Mouse (Mus musculus) midbrain, embryonic 10.5 days (tissue): ENCODE results near the gene Lrp5. TPM values are rescaled to one million over a fixed set of nuclear protein-coding genes. Genes with fewer than 3 reads are reported as not detected.
A peak's percentile ranks its signal among the peaks of the same experiment; 100 is the strongest.

Experiments used
- DNase-seq: peaks from one replicate; pipeline ENCODE4 v3.0.0-alpha.2; 2017; ENCODE audit warnings: low spot score
- H3K27ac ChIP-seq: fragments of 300-500 bp; sonication (generic); replicated peaks from 2 replicates; pipeline ENCODE4 v1.5.1; 2016; ENCODE audit warnings: mild to moderate bottlenecking
- H3K27me3 ChIP-seq: fragments of 300-500 bp; sonication (generic); 2 replicates; pipeline ENCODE4 v1.6.1; 2016; ENCODE audit warnings: low read depth, mild to moderate bottlenecking; ENCODE audit not compliant: poor library complexity, severe bottlenecking
- H3K36me3 ChIP-seq: fragments of 300-500 bp; sonication (generic); 2 replicates; pipeline ENCODE4 v1.6.1; 2016; ENCODE audit warnings: mild to moderate bottlenecking, moderate library complexity
- H3K4me1 ChIP-seq: fragments of 300-500 bp; sonication (generic); 2 replicates; pipeline ENCODE4 v1.6.1; 2016
- H3K4me3 ChIP-seq: fragments of 300-500 bp; sonication (generic); 2 replicates; pipeline ENCODE4 v1.5.1; 2016; ENCODE audit warnings: mild to moderate bottlenecking, moderate library complexity
- H3K9me3 ChIP-seq: fragments of 300-500 bp; sonication (generic); replicated peaks from 2 replicates; pipeline ENCODE4 v1.6.1; 2016; ENCODE audit warnings: mild to moderate bottlenecking
- WGBS: fragments of 180-500 bp; shearing (Covaris S2); methylation state at CpG from one replicate; pipeline ENCODE4 v1.1.7; 2016; 5-methylcytosine and 5-hydroxymethylcytosine counted together
- polyA plus RNA-seq: library from polyadenylated mRNA; unstranded; fragments of >200 nt; fragmentation: Nextera tagmentation; extraction: Ambion mirVana; gene quantifications from 2 replicates; pipeline ENCODE4 v1.2.1, GENCODE M21; 2016

Lrp5 gene
- polyA plus RNA-seq, 1 experiment from 2014 or later: 2.5 TPM

- peaks cover 6% of the 10 kb centered on the region; the same call in 1 of the 2 replicates for H3K4me1 ChIP-seq
- no peak overlapping the region for H3K27ac ChIP-seq
- peaks cover 76% of the 10 kb centered on the region for H3K36me3 ChIP-seq
- WGBS: 94% methylated on average over 3 of the region's 3 CpGs
- H3K27me3 ChIP-seq: no peaks in the 10 kb centered on the region
- peaks cover 12% of the 10 kb centered on the region; the same call in 1 of the 2 replicates for H3K9me3 ChIP-seq
- no peak for DNase-seq
- no peak overlapping the region for H3K4me3 ChIP-seq
Measured at GRCm38 (mm10) chr19:3650448-3650847, 35.9 kb downstream of the Lrp5 start.

- 50% methylated on average over 7 of the region's 11 CpGs for WGBS
Measured at GRCm38 (mm10) chr19:3648830-3649450, 37.4 kb downstream of the Lrp5 start.

GRCm38 (mm10) chr19:3647999-3648398 lies 38.4 kb downstream of the Lrp5 start:
- Histone ChIP-seq H3K9me3 (peaks cover 12% of the 10 kb centered on the region; the same call in 1 of the 2 replicates), H3K27me3 (no peaks in the 10 kb centered on the region), H3K36me3 (peaks cover 88% of the 10 kb centered on the region), H3K4me1 (peaks cover 10% of the 10 kb centered on the region), H3K27ac (no peak overlapping the region), H3K4me3 (no peak overlapping the region)
- 92% methylated on average over 3 of the region's 3 CpGs for WGBS
- DNase-seq: no peak

More at GRCm38 (mm10) chr19:3648830-3649450, 37.4 kb downstream of the Lrp5 start:
- H3K9me3 ChIP-seq: peaks cover 12% of the 10 kb centered on the region; the same call in 1 of the 2 replicates
- H3K27me3 ChIP-seq: no peaks in the 10 kb centered on the region
- H3K4me3 ChIP-seq: no peak overlapping the region
- DNase-seq: no peak
- H3K27ac ChIP-seq: no peak overlapping the region
- H3K4me1 ChIP-seq: peaks cover 6% of the 10 kb centered on the region; the same call in 1 of the 2 replicates
- peaks cover 87% of the 10 kb centered on the region for H3K36me3 ChIP-seq

- H3K4me3 ChIP-seq: no peak overlapping the region
- H3K27ac ChIP-seq: peak overlapping the region; percentile 29; the same call in 1 of the 2 replicates
- H3K36me3 ChIP-seq: peaks cover 71% of the 10 kb centered on the region
- DNase-seq: no peak
- no peaks in the 10 kb centered on the region for H3K27me3 ChIP-seq
- peaks cover 32% of the 10 kb centered on the region for H3K4me1 ChIP-seq
- H3K9me3 ChIP-seq: no peaks in the 10 kb centered on the region
- WGBS: 92% methylated on average over 3 of the region's 3 CpGs
Measured at GRCm38 (mm10) chr19:3645813-3646212, 40.6 kb downstream of the Lrp5 start.

- no peaks in the 10 kb centered on the region for H3K9me3 ChIP-seq
- H3K27ac ChIP-seq: no peak overlapping the region
- no peaks in the 10 kb centered on the region for H3K27me3 ChIP-seq
- peaks cover 68% of the 10 kb centered on the region for H3K36me3 ChIP-seq
- DNase-seq: no peak
- no peak overlapping the region for H3K4me3 ChIP-seq
- WGBS: 90% methylated on average over 4 of the region's 4 CpGs
- H3K4me1 ChIP-seq: peaks cover 32% of the 10 kb centered on the region
Measured at GRCm38 (mm10) chr19:3645318-3645717, 41.0 kb downstream of the Lrp5 start.

GRCm38 (mm10) chr19:3639561-3639960 lies 46.8 kb downstream of the Lrp5 start:
- H3K4me3 ChIP-seq: no peak overlapping the region
- no peak for DNase-seq
- no peaks in the 10 kb centered on the region for H3K9me3 ChIP-seq
- H3K27ac ChIP-seq: peak overlapping the region; percentile 33
- H3K27me3 ChIP-seq: no peaks in the 10 kb centered on the region
- peaks cover 37% of the 10 kb centered on the region for H3K36me3 ChIP-seq
- 92% methylated on average over 7 of the region's 7 CpGs for WGBS
- H3K4me1 ChIP-seq: peaks cover 26% of the 10 kb centered on the region

- 0 out of 2 replicates have a peak overlapping the region, but pooled peaks have one; percentile 4 for H3K27ac ChIP-seq
- H3K4me3 ChIP-seq: no peak overlapping the region
- no peaks in the 10 kb centered on the region for H3K9me3 ChIP-seq
- WGBS: 75% methylated on average over 8 of the region's 8 CpGs
- peaks cover 29% of the 10 kb centered on the region for H3K36me3 ChIP-seq
- peaks cover 26% of the 10 kb centered on the region for H3K4me1 ChIP-seq
- no peak for DNase-seq
- H3K27me3 ChIP-seq: no peaks in the 10 kb centered on the region
Measured at GRCm38 (mm10) chr19:3638698-3639097, 47.7 kb downstream of the Lrp5 start.

- Histone ChIP-seq H3K27me3 (no peaks in the 10 kb centered on the region), H3K36me3 (peaks cover 35% of the 10 kb centered on the region)
Measured at GRCm38 (mm10) chr19:3632018-3632417, 54.3 kb downstream of the Lrp5 start.

GRCm38 (mm10) chr19:3631431-3631830 lies 54.9 kb downstream of the Lrp5 start:
- DNase-seq: no peak
- Histone ChIP-seq H3K27ac (no peak overlapping the region), H3K4me3 (no peak overlapping the region), H3K4me1 (no peaks in the 10 kb centered on the region), H3K36me3 (peaks cover 41% of the 10 kb centered on the region), H3K27me3 (no peaks in the 10 kb centered on the region), H3K9me3 (no peaks in the 10 kb centered on the region)
- WGBS: 88% methylated on average over 5 of the region's 5 CpGs

More at GRCm38 (mm10) chr19:3632018-3632417, 54.3 kb downstream of the Lrp5 start:
- 86% methylated on average over 7 of the region's 7 CpGs for WGBS
- DNase-seq: no peak
- Histone ChIP-seq H3K27ac (no peak overlapping the region), H3K9me3 (no peaks in the 10 kb centered on the region), H3K4me1 (no peaks in the 10 kb centered on the region), H3K4me3 (no peak overlapping the region)

GRCm38 (mm10) chr19:3630486-3630885 lies 55.9 kb downstream of the Lrp5 start:
- H3K36me3 ChIP-seq: peaks cover 49% of the 10 kb centered on the region
- no peak for DNase-seq
- no peak overlapping the region for H3K27ac ChIP-seq
- 80% methylated on average over 5 of the region's 5 CpGs for WGBS
- H3K9me3 ChIP-seq: no peaks in the 10 kb centered on the region
- H3K27me3 ChIP-seq: no peaks in the 10 kb centered on the region
- no peak overlapping the region for H3K4me3 ChIP-seq
- no peaks in the 10 kb centered on the region for H3K4me1 ChIP-seq

- no peak for DNase-seq
- H3K27me3 ChIP-seq: no peaks in the 10 kb centered on the region
- peaks cover 49% of the 10 kb centered on the region for H3K36me3 ChIP-seq
- no peaks in the 10 kb centered on the region for H3K9me3 ChIP-seq
- H3K4me3 ChIP-seq: no peak overlapping the region
- H3K27ac ChIP-seq: no peak overlapping the region
- 95% methylated on average over 20 of the region's 20 CpGs for WGBS
- H3K4me1 ChIP-seq: no peaks in the 10 kb centered on the region
Measured at GRCm38 (mm10) chr19:3630027-3630426, 56.3 kb downstream of the Lrp5 start.

- DNase-seq: no peak
- Histone ChIP-seq H3K36me3 (peaks cover 57% of the 10 kb centered on the region), H3K9me3 (no peaks in the 10 kb centered on the region), H3K4me1 (no peaks in the 10 kb centered on the region), H3K4me3 (no peak overlapping the region), H3K27me3 (no peaks in the 10 kb centered on the region), H3K27ac (no peak overlapping the region)
- WGBS: 91% methylated on average over 8 of the region's 8 CpGs
Measured at GRCm38 (mm10) chr19:3628223-3628622, 58.1 kb downstream of the Lrp5 start.

- WGBS: 91% methylated on average over 7 of the region's 7 CpGs
Measured at GRCm38 (mm10) chr19:3625111-3625510, 61.3 kb downstream of the Lrp5 start.

More at GRCm38 (mm10) chr19:3625111-3625510, 61.3 kb downstream of the Lrp5 start:
- peaks cover 77% of the 10 kb centered on the region for H3K36me3 ChIP-seq
- DNase-seq: no peak
- H3K27me3 ChIP-seq: no peaks in the 10 kb centered on the region
- H3K4me3 ChIP-seq: no peak overlapping the region
- H3K27ac ChIP-seq: no peak overlapping the region
- peaks cover 1% of the 10 kb centered on the region; the same call in 1 of the 2 replicates for H3K9me3 ChIP-seq
- no peaks in the 10 kb centered on the region for H3K4me1 ChIP-seq
